Mouse (Mus musculus): Measurements from ENCODE around the gene Gpc2.

The Gpc2 gene

DNA sequence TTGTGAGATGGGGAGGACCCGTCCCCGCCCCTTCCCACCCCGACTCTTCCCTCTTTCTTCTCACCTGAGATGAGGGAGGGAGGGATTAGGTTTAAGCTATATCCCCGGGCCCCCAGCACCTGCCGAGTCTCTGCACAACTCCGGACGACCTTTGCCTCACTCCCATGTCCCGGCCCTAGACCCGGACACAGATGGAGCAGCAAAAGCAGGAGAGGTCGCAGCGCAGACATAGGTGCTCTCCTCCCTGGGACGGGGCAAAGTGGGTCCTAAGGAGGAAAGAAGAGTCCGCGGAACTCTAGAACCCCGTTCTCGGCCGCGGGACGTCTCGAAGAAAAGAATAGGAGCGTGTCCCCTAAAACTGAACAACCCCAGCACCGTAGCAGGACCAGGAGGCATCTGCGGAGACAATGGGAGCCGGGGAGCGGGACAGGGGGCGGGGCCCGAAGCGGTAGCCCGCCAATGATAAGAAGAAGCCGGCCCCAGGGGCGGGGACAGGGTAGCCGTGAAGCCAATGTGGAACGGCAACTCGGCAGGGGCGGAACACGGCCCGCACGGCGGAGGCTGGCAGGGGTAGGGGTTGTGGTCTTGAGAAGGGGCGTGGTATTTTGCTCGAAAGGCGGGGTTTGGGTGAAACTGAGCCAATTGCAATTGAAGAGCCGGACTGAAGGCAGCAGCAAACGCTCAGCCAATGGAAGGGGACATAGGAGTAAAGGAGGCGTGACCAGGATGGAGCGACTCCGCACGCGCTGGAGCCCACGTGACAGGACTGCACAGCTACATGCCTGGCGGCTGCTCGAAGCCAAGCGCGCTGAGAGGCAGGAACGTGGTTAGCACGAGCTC is at the start of gene Gpc2, which contains the start of the genes Gm43720 and Stag3:
TSS of gene Gpc2 (minus strand) at position 421 of the 840 bp plus-strand sequence.
TSS of gene Gm43720 (minus strand) at position 374 of the 840 bp plus-strand sequence.
TSS of gene Stag3 (plus strand) at position 656 of the 840 bp plus-strand sequence.
- DNase-seq (ENCODE audit: low read depth, low spot score), result peak; percentile 64

DNA sequence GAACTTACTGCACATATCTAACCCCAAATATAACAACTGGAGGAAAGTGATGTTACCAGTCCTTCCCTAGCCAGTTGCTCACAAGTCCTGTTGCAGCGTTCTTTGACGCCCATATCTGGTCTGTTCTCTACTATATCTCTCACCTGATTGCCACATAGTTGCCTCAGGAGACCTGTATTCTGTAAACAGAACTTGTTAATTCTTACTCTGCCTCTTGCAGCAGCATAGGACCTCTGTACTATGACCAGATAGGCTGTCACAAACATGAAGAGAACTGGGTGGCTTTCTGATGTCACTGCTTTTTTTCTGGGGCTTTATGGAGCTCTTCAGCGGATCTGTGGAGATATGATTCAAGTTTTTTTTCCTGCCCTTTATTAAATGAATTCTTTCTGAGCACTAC is 33.0 kb upstream of the Gpc2 start:
- no peak for DNase-seq (ENCODE audit: low read depth, low spot score)

GRCm38 (mm10) chr5:138299613-138300012 is 19.8 kb upstream of the Gpc2 start:
- no peak for DNase-seq (ENCODE audit: low read depth, low spot score)

- DNase-seq (ENCODE audit: low read depth, low spot score), result no peak
Observed at GRCm38 (mm10) chr5:138294158-138294557, 14.4 kb upstream of the Gpc2 start.

DNA sequence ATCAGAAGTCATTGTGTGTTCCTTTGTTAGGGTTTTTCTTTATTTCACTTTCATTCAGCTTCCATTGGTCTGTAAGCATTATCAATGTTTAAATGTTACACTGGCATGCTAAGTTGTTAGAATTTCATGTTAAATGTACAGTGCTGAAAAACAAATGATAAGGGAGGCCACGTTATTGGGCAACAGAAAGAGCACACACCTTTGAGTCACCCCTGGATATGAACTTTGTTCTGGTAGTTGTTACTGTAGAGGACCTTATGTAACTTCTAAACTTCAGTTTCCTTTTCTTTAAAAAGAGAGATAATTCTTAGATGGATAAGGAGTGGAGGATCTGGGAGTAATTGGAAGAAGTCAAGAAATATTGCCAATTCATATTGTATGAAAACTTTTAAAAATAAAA is 11.8 kb upstream of the Gpc2 start:
- DNase-seq (ENCODE audit: low read depth, low spot score), result no peak

GRCm38 (mm10) chr5:138287861-138288260 is 8.1 kb upstream of the Gpc2 start:
- no peak for DNase-seq (ENCODE audit: low read depth, low spot score)

- DNase-seq (ENCODE audit: low read depth, low spot score), result no peak
Observed at GRCm38 (mm10) chr5:138283540-138283939, 3.7 kb upstream of the Gpc2 start.

GRCm38 (mm10) chr5:138281798-138282197 is 2.0 kb upstream of the Gpc2 start:
- no peak for DNase-seq (ENCODE audit: low read depth, low spot score)

- DNase-seq (ENCODE audit: low read depth, low spot score), result no peak
Observed at GRCm38 (mm10) chr5:138280829-138281228, 1.0 kb upstream of the Gpc2 start.

DNA sequence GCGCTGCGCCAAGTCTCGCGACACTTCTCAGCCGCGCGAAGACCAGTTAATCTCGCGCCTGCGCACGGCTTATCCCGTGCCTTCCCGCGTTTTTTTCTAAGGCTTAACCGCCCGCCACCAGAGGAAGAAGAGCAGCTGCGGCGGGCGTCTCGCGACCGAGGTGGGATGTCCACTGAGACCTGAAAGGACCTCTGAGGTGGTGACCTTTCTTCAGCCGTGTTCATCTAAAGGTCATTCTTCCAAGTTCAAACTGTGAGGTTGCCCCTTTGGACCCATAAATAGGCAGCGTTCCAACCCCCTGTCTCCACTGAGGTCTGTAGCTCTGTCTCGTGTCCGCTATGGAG is 592 bp upstream of the Gpc2 start:
- DNase-seq (ENCODE audit: low read depth, low spot score), result no peak

DNA sequence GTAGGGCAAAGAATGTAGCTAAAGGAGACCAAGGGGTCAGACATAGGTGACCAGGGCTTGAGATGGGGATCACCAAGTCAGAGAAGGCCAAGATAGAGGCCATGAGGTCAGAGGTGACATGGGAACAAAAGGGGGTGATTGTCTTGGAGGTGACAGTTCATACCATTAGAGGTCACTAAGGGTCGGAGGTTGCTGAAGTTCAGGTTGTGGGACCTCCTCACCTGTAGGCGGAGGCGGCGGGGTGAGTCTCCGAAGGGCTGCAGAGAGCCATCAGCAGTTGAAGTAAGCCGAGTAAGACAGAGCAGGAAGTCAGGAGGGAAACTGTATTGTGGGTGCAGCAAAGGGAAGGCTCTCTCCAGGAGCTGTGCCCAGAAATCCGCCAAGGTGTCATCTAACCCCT is 1.8 kb downstream of the Gpc2 start:
- no peak for DNase-seq (ENCODE audit: low read depth, low spot score)

- no peak for DNase-seq (ENCODE audit: low read depth, low spot score)
Observed at GRCm38 (mm10) chr5:138275216-138276050, 4.4 kb downstream of the Gpc2 start.

- no peak for DNase-seq (ENCODE audit: low read depth, low spot score)
Observed at GRCm38 (mm10) chr5:138274186-138274585, 5.6 kb downstream of the Gpc2 start.

GRCm38 (mm10) chr5:138272409-138272923 is 7.3 kb downstream of the Gpc2 start, which contains the start of gene Gal3st4:
Gal3st4 (minus strand) TSS chr5:138272840.
- DNase-seq (ENCODE audit: low read depth, low spot score), result no peak

DNA sequence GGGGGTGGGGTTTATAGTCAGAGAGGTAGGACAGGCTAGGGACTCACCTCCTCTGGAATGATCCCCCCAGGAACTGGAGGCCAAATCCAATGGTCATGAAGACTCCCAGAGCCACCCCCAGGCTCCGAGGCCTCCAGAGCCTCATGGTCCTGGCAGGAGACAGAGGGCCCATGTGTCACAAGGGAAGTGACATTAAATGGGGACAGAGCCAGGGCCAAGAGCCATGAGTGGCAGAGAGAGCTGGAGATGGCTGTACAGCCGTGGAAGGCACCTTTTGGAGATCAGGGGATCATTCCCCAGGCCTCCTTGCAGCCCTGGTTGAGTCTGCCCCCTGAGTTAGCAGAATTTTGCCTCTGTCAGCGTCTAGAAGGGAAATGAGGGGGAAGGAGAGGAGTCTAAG is 8.6 kb downstream of the Gpc2 start:
- no peak for DNase-seq (ENCODE audit: low read depth, low spot score)

DNA sequence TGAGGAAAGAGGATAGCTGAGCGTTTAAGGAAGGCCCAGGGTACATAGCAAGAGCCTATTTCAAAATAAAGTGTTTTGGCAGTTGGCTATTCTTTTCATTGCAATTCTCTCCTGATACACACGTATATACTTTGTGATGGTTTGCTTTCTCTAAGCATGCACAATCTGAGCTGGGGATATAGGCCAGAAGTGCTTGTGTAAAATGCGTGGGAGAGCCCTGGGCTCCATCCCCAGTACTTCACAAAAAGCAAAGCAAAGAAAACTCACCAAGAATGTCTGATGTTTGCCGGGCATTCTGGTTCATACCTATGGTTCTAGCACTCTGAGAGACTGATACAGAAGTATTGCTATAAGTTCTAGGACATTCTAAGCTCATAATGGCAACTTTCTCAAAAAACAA is 10.8 kb downstream of the Gpc2 start:
- no peak for DNase-seq (ENCODE audit: low read depth, low spot score)

DNA sequence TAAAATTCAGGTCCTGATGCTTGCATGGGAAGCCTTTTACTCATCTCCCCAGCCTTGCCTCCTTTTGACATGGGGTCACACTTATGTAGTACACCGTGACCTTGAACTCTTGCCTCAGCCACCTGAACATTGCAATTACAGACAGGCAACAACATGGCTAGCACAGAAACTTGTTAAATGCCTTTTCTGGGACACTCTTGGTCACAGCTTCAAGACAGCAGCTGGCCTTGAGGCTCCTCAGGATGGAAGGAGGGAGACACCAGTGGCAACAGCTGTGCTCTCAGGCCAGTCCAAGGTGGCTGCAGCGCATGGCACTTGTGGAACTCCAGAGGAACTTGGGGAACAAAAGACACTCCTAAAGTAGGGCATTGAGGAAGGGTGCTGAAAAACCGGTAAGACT is 12.7 kb downstream of the Gpc2 start:
- no peak for DNase-seq (ENCODE audit: low read depth, low spot score)

GRCm38 (mm10) chr5:138265712-138266111 is 14.1 kb downstream of the Gpc2 start:
- DNase-seq (ENCODE audit: low read depth, low spot score), result no peak

DNA sequence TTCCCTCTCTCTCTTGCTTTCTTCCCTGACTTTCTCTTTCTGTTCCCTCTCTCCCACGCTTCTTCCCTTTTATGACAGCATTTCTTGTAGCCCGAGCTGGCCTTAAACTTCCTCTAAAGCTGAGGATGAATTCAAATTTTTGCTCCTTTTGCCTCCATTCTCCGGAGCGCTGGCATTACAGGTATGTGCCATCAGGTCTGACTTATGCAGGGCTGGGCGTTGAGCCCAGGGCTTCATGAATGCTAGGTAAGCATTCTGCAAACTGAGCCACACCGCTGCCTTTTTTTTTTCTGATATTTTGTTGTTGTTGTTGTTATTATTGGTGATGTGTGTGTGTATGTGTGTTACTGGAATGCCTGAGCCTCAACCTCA is 15.6 kb downstream of the Gpc2 start:
- DNase-seq (ENCODE audit: low read depth, low spot score), result no peak

GRCm38 (mm10) chr5:138263260-138264206 is 16.3 kb downstream of the Gpc2 start, which contains the start of gene BC037034:
BC037034 (minus strand) TSS chr5:138264033.
- peak; percentile 75 for DNase-seq (ENCODE audit: low read depth, low spot score)

DNA sequence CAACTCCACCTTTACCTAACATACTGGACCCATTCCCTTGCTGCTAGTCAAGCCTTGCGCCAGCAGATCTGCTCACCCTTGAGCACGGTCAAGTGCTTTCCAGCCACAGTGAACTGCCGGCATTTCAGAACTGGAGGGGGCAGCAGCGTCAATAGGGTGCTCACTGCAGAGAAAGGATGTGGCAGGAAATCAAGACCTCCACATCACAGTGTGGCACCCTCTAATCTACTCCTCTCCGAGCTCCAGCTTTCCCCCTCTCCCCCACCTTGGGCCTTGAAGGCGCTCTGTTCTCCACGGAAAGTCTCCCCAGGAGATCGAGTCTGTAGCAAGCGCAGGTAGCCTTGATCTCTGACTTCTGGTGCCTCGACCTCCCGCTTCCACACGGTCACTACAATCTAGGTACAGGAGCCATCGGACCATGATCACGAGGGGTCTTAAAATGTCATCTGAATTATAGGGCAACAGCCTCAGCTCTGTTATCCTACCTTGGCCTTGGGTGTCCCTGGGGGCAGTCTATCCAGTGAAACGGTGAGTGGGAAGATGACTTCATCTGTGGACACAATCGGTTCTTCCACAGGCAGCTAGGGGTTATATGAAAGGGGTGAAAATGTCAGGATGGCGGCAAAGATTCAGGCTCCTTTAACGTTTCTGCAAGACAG is 17.1 kb downstream of the Gpc2 start:
- DNase-seq (ENCODE audit: low read depth, low spot score), result no peak

All from retina, adult 2 months (tissue).